Mouse (Mus musculus) liver, adult 10 weeks (tissue): Measurements from ENCODE around the gene Unc5cl. TPM values are rescaled to one million over a fixed set of nuclear protein-coding genes. Genes with fewer than 3 reads are reported as not detected.

ENCODE experiments used
- polyA plus RNA-seq: library from polyadenylated mRNA; stranded (reverse); fragments of 350-450 nt; fragmentation: Illumina TruSeq; extraction: RNeasy Lipid Tissue Mini Kit (QIAGEN cat#74804); gene quantifications from one replicate; pipeline ENCODE4 v1.2.3, GENCODE M21; 2014; ENCODE audit warnings: low read depth, low replicate concordance

The Unc5cl gene
- polyA plus RNA-seq, result not detected

GRCm38 (mm10) chr17:48454688-48455087, at the start of gene Unc5cl:
Gene Unc5cl (plus strand): TSS chr17:48454901.

GRCm38 (mm10) chr17:48409380-48410298, 45.1 kb upstream of the Unc5cl start, which contains the start of the genes Nfya and Oard1:
Gene Nfya (minus strand): TSS chr17:48409906.
Gene Oard1 (plus strand): TSS chr17:48410014.

GRCm38 (mm10) chr17:48432158-48432980, 22.3 kb upstream of the Unc5cl start, which contains the start of gene Apobec2:
Gene Apobec2 (minus strand): TSS chr17:48432930.

GRCm38 (mm10) chr17:48451353-48451675, 3.4 kb upstream of the Unc5cl start, which contains the start of gene Tspo2:
Gene Tspo2 (minus strand): TSS chr17:48451522.

Other genes with a start within 250 kb of the Unc5cl start
- not detected for gene Trem1, start 222.1 kb upstream of the Unc5cl start, polyA plus RNA-seq
- gene Trem3, start 207.1 kb upstream of the Unc5cl start, polyA plus RNA-seq, result not detected
- 2.3 TPM for gene Treml4, start 190.6 kb upstream of the Unc5cl start, polyA plus RNA-seq
- not detected for gene Treml2, start 155.4 kb upstream of the Unc5cl start, polyA plus RNA-seq
- gene B430306N03Rik, start 138.8 kb upstream of the Unc5cl start, polyA plus RNA-seq, result 0.40 TPM
- gene Trem2, start 108.5 kb upstream of the Unc5cl start, polyA plus RNA-seq, result not detected
- gene Treml1, start 95.0 kb upstream of the Unc5cl start, polyA plus RNA-seq, result not detected
- gene Nfya, start 45.0 kb upstream of the Unc5cl start, polyA plus RNA-seq, result 5.0 TPM
- gene Oard1, start 44.9 kb upstream of the Unc5cl start, polyA plus RNA-seq, result 38.1 TPM
- gene Apobec2, start 22.0 kb upstream of the Unc5cl start, polyA plus RNA-seq, result not detected
- gene Tspo2, start 3.4 kb upstream of the Unc5cl start, polyA plus RNA-seq, result not detected